Mouse (Mus musculus): ENCODE results near the gene Tmem110.

Tmem110 gene

GRCm38 (mm10) chr14:30865311-30865710 lies 39.9 kb downstream of the Tmem110 start:
- DNase-seq, result peak; percentile 33 to 45

GRCm38 (mm10) chr14:30867042-30867441 lies 41.7 kb downstream of the Tmem110 start:
- DNase-seq, result peak; percentile 90 to 92

GRCm38 (mm10) chr14:30868826-30869225 lies 43.4 kb downstream of the Tmem110 start:
- no peak for DNase-seq

DNA sequence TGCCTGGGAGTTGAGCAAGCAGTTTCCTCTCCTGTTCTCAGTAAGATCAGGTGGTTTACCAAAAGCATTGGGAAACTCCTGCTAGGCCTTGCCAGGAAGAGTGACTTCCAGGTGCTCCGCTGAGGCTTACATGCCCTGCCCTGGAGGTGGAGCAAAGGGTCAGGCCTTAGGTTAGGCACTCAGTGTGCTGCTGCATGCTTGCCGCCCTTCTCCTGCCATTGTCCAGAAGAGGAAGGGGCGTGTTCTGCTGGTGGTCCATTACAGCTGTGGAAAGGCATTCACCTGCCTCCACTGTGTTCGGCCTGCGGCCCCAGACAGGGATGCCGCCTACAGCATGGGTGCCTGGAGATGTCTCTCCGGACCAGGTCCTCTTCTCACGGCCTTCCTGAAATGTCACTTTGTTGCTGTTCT lies 44.0 kb downstream of the Tmem110 start:
- DNase-seq, result no peak

GRCm38 (mm10) chr14:30870206-30871147 lies 45.1 kb downstream of the Tmem110 start:
- no peak for DNase-seq

DNA sequence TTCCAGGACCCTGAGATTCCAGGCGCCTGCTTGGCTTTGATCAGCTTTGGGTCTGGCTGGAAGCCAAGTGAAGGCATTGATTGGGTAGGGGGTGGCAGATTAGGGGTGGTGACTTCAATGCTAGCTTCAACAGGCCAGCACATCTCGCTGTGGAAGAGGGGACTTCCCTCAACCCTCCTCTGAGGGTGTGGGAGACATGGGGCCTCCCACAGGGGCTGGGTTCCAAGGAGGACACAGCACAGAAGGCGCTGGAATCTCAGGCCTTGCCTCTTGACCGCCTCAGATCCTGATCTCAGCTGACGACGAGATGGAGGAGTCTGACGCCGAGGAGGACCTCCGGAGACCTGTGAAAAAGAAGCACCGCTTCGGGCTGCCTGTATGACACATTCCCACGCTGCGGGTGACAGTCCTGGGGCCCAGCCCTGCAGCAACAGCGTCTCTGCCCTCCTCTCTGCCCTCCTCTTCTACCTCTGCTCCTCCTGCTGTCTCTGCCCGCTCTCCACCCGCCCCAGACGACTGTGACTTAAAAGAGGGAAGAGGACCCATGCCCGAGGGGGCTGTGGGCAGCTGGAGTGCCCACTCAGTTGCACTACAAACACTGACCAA lies 48.8 kb downstream of the Tmem110 start:
- peak in 1 of 2 experiments; percentile 20 for DNase-seq

DNA sequence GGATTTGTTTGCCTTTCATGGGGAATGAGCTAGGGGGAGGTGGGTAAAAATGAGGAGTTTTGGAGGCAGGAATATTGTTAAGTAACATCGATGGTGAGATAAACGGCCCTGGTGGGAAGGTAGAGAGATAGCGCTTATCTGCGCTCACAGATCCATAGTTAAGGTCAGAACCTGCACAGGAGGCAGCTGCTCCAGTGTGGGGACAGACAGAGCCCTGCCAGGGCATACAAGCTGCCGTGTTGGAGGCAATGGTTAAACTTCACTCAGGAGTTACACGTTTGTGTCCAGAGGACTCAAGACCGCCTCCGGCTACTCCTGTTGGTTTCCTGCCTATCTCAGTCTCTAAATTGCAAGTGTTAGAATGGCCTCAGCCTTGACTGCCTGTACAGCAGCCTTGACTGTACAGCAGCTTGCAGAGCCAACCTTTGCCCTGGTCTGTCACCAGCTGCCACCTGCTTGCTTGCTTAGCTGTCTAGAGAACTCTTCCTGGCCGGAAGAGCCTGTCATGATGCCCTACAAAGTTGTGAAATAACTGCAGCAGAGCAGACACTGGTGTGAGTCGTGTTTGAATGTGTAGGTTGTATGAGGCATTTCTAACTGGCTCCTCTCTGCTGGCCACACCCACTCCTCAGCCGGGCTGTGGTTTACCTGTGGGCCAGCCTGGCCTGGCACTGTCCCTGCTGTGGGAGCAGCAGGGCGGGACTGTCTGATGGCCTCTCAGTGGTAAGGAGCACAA lies 49.9 kb downstream of the Tmem110 start:
- DNase-seq, result no peak

DNA sequence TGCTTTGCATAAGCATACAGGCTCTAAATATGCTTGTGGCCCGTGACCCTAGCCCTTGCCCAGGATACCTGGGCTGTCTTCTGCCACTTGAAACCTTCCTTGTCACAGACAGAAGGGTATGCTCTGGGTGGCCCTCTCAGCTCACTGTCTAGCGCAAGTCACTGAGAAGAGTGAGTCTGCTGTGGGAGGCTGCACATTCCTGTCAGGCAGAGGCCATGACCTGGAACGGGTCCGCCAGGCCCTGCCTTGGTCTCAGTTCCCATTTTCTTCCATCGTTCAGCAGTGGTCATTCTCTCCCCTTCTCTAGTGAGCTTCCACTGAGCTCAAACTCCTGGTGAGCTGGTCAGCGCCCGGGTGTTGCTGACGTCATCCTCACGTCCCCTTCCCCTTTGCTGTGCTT lies 50.6 kb downstream of the Tmem110 start:
- DNase-seq, result no peak

GRCm38 (mm10) chr14:30876451-30876850 lies 51.1 kb downstream of the Tmem110 start:
- DNase-seq, result no peak

GRCm38 (mm10) chr14:30877827-30878226 lies 52.4 kb downstream of the Tmem110 start:
- no peak for DNase-seq

DNA sequence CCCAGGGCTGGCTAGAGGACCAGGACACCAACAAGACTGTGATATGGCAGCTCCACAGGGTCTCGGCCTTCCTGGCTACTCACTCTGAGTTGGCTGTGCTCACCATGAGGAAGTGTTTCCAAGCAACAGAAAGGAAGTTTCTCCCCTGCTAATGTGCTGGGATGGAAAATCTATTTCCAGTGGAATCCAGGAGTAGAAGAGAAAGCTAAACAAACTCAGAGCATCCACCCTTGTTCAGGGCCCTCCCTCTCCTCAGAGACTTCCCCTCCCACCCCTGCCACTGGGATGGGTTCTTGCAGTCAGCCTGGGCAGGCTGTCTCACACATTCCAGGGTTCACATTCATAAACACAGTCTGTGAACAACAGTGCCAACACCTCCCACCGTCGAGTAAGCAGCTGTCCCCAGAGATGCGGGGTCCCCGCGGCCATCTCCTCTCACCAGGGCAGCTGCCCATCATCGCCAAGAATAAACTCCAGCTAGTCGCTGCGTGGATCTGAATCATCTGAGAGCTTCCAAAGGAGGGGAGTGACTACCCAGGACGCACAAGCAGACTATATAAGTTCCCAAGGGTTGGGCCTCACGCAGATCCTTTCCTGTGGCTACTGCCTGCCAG lies 53.7 kb downstream of the Tmem110 start, which contains the start of gene Mustn1:
Gene Mustn1, plus strand, starts transcription at position 243 of the 614 bp plus-strand sequence.
- DNase-seq, result peak; percentile 17 to 20

DNA sequence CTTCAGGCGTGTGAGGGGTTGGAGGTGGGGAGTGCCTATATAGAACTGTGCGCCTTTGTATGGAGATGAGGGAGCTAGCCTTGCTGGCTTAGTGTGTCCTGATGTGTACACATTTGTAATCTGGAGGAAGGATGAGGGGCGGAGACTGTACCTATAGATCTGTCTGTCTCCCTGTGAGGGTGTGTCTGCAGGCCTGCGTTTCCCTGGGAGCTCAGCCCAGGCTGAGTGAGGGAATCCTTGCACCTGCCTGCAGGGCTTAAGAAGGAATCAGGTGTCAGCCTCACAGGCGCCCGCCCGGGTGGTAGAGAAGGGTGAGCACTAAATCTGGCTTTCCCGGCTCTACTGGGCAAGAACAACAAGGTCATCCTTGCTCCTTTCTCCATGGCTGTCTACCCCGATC lies 54.4 kb downstream of the Tmem110 start:
- DNase-seq, result no peak

DNA sequence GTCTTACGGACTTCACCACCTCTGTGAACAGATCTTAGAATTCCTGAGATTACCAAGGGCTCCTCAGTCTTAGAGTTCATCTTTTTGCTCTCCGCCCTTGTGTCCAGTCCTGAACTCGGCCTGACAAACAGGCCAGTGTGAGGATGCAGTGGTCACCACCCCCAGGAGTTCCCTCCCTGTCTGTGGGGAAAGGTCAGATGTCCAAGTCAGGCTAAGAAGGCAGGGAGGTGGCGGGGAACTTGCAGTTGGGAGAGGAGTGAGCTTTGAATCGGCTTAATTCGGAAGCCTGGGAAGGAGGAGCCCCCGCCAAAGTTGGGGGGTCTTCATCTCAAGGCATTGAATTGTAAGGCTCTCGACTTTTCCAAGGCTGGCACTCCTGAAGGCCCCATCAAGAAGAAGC lies 54.9 kb downstream of the Tmem110 start:
- no peak for DNase-seq

DNA sequence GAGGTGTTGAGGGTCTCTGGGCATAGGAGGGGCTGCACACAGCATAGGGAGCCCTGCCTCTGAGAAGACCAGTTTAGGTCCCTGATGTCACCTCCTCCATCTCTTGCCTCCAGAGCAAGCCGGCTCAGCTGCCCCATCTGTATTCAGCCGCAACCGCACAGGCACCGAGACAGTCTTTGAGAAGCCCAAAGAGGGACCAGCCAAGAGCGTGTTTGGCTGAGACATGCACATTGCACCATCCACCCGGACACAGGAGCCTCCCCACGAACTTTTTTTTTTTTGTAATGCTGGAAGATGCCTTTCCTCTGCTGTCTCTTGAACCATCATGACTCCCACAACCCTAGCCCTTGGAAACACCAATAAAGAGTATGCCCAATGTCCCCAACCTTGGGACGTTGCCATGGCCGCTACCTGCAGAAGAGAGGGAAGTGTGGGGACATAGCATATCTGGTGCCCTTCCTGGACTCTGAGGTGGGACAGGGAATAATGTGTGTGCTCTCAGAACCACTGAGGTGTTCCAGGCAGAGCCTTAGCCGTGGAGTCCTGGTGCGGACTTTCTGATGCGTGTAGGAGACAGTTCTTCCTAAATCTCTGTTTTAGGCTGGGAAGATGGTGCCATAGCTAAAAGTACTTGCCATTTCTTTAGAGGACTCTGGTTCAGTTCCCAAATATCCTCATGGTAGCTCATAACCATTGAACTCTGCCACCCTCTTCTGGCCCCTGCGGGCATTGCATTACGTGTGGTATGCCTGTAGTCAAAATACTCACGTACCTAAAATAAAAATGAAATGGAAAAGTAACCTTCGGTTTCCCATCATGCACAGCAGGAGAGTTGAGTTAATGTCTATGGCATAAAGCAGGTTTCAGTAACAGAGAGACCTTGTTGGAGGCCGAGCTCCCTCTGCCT lies 55.7 kb downstream of the Tmem110 start:
- DNase-seq, result peak; percentile 71 to 78

DNA sequence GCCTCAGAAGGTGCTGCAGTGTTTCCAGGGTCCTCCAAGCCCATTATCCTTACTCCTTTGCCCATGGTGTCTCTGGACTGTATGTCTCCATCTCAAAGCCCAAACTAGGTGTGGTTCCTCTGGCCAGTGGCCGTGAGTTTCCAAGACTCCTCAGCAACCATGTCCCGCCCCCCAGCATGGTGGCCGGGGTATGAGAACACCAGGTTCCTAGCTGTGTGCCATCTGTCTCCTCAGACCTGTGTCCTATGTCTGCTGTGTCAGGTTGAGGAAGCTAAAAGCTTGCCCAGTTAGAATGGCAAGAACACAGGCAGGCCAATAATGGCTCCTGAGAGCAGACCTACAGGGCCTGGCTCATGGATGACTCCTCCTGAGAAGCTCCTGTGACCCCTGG lies 56.3 kb downstream of the Tmem110 start:
- peak; percentile 27 to 36 for DNase-seq

GRCm38 (mm10) chr14:30885298-30885697 lies 59.9 kb downstream of the Tmem110 start:
- DNase-seq, result no peak

- DNase-seq, result no peak
Measured at GRCm38 (mm10) chr14:30886204-30886603, 60.8 kb downstream of the Tmem110 start, which contains the start of gene Itih4. Itih4 (plus strand) TSS chr14:30886476.

DNA sequence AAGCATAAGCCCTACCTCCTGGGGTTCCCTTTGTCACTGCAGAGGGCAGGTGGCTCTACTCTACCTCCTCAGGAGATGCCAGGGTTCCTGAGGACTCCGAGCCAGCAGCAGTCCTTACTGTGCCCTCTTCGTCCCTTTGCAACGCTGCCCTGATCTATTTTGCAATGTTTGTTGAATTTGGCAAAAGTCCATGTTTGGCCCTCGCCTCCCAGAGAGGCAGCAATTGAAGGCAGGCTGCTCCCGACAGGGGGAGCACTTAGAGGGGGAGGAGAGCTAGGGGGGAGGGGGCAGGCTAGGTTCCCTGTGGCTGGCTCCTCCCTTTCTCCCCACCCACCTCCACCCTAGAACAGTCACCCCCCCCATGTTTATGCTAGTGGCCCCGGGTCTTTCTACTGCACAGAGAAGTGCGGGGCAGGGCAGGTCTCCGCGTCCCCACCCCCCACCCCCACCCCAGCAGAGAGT lies 62.9 kb downstream of the Tmem110 start:
- DNase-seq, result peak; percentile 49 to 59

- DNase-seq, result no peak
Measured at GRCm38 (mm10) chr14:30899972-30900371, 74.6 kb downstream of the Tmem110 start.

GRCm38 (mm10) chr14:30902628-30903027 lies 77.2 kb downstream of the Tmem110 start:
- no peak for DNase-seq

DNA sequence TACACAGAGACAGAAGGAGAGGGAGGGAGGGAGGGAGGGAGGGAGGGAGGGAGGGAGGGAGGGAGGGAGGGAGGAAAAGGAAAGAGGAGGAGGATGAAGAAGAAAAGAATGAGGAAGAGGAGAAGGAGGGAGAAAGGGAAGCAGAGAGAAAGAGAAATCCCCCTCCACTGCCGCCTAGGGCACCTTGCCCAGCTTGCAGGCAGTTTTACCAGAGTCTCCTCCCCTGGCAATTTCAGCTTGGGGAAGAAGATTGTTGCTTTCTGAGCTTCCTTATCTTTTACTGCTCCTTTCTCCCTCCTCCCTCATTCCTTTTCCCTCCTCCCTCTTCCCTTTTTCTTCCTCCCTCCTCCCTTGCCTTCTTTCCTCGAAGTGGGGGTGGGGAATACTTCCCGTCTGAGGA lies 77.6 kb downstream of the Tmem110 start:
- DNase-seq, result no peak

- DNase-seq, result no peak
Measured at GRCm38 (mm10) chr14:30904307-30904706, 78.9 kb downstream of the Tmem110 start.
